Mouse (Mus musculus) ovary, postnatal 14 days (tissue): ENCODE results near the gene Cdkn2d.

Experiments used
- DNase-seq: peaks from one replicate; pipeline ENCODE4 v3.0.0; 2022; ENCODE audit warnings: low spot score

Cdkn2d gene

DNA sequence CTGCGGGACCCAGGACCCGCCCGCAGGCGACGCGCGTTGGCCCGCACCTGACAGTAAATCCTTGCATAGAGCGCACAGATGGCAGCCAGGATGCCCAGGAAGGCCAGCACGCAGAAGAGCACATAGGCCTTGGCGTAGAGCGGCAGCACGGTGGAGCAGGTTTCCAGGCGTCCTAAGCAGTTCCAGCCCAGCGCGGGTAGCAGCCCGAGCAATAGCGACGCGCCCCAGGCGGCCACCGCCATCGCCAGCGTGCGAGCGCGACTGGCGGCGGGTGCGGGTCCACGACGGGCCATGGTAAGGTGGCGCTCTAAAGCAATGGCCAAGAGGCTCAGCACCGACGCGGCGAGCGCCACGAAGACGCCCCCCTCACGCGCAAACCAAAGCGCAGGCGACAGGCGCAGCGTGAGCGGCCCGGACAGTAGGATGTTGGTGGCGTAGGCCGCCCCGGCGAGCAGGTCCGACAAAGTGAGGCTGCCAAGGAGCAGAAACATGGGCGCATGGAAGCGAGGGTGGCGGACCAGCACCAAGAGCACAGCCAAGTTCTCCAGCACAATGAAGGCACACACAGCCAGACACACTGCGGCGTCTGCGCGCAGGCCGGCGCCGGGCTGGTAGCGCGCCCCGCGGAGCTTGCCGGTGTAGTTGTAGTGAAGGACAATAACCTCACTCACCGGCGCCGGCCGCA lies 46.6 kb downstream of the Cdkn2d start:
- DNase-seq: no peak

DNA sequence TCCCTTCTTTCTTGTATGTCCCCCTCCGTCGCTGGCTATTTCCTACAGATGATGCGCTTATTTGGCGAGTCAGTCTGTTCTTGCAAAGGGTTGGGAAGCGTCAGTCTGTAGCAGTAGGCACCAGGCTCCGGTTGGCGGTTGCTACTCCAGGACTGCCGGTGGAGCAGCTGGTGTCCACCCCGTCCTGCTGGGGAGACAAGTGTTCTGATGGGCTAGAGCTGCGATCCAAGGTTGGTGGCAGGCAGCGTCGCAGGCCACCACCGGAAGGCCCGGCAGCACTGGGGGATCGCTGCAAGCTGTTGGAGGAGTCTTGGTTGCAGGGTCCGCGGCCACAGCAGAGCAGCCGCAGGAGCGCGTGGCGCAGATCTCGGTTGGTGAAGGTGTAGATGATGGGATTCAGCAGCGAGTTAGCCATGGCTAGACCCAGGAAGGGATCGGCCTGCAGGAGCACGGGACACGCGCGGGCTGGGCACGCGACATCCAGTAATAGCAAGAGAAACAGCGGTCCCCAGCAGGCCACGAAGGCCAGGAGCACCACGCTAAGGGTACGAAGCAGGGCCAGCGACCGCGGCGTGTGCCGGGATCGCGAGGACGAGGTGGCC lies 47.3 kb downstream of the Cdkn2d start:
- no peak for DNase-seq

DNA sequence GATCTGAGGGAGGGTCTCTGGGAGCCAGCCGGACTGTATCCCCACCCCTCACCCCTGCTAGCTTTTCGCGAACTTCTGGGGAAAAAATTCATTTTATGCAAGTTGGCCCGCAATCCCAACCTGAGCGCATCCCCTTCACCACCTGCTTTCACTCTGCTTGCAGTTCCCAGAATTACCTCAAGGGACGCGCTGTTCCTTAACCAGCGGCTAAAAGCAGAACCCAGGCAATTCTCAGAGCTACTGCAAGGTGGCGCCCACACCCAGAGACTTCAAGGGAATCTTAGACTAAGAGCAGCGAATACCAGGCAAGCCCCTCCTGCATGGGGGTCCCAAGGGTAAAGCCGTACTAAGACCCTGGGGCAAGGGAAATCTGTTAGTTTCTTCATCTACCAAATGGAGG lies 49.9 kb downstream of the Cdkn2d start:
- DNase-seq: peak; percentile 70

DNA sequence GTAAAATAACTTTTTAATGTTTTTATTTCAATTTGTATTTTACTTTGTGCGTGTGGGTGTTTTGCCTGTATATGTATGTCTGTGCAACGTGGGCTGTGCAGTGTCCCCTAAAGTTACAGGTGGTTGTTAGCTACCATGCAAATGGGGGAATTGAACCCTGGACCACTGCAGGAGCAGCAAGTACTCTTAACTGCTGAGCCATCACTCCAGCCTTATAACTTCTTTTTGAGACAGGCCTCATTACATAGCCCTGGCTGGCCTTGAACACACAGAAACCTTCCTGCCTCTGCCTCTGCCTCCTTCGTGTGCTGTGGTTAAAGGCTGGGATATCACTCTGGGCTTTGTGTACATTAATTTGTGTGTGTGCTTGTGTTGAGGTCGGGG lies 51.8 kb downstream of the Cdkn2d start:
- no peak for DNase-seq

DNA sequence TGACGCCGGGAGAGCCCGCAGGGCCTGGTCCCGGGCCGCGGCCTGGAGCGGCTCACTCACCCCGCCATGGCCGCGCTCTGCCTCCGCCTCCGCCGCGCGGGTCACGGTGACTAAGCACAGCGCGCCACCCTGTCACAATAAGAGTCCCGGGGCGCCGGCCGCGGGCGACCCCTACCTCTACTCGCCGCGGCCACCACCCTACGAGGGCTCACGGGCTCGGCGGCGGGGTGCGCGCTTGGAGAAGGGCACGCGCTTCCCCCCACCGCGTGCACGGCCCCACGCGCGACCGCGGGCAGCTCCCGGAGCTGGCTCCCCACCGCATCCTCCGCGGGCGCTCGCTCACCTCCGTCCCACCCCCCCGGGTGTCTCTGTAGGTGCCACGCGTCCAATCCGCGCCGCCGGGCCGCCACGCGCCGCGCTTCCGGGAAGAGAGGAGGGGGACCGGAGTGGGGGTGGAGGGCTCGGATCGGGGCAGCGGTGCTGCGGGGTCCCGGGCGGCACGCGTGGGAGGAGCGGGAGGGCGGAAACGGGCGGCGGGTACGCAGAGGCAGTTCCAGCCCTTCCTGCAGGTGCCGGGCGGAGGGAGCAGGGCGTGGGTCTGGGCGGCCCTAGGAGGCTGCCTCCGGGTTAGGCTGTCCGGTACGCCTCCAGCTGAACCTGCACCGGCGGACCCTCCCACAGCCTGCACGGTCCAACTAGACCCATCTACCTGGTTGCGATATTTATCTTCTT lies 52.3 kb downstream of the Cdkn2d start, which contains the start of gene Keap1:
Gene Keap1, minus strand, starts transcription at position 629 of the 732 bp plus-strand sequence.
- peak; percentile 72 for DNase-seq
